Comparison of ENCODE assay signal across 19 mouse cellular contexts in genomic region chr17:7663896-7664880, GRCm38 (mm10).
DNase-seq lines count a peak whose midpoint lies in the region; ATAC-seq lines count a peak whose summit lies in the region.
"Had no signal": no experiment of that assay in that cellular context is flagged by ENCODE, and none has a peak within 500 bp of the region (broad histone marks: within the 10 kb centered on the region; RNA-seq: fewer than 3 reads in every experiment).

No protein-coding gene starts in this region.

- H3K27me3 ChIP-seq in intestine, embryonic 16.5 days (replicated peaks; ENCODE audit: control insufficient read depth, insufficient read depth, low read length): no peaks in the 10 kb centered on the region
- H3K27me3 ChIP-seq: midbrain, embryonic 13.5 days; Patski had no signal

- H3K27ac ChIP-seq in intestine, embryonic 16.5 days (ENCODE audit: low read length): no peak overlapping the region
- H3K27ac ChIP-seq: macrophage; midbrain, embryonic 13.5 days; stomach, postnatal 0 days had no signal

- 86% methylated on average over 7 of the region's 7 CpGs for WGBS in intestine, embryonic 16.5 days

- H3K4me1 ChIP-seq in intestine, embryonic 16.5 days (ENCODE audit: control insufficient read depth, insufficient read depth, low read length): no peaks in the 10 kb centered on the region
- H3K4me1 ChIP-seq: midbrain, embryonic 13.5 days had no signal

- H3K4me2 ChIP-seq in intestine, embryonic 16.5 days (ENCODE audit: low read depth, low read length): no peak overlapping the region
- H3K4me2 ChIP-seq: midbrain, embryonic 13.5 days had no signal

- no peak overlapping the region for H3K4me3 ChIP-seq in intestine, embryonic 16.5 days (ENCODE audit: low read length)
- H3K4me3 ChIP-seq: erythroblast, embryonic 14.5 days; midbrain, embryonic 13.5 days had no signal

- no peak overlapping the region for H3K9ac ChIP-seq in intestine, embryonic 16.5 days (ENCODE audit: low read depth, low read length)
- H3K9ac ChIP-seq: forebrain, postnatal 0 days; liver, postnatal 0 days; midbrain, embryonic 13.5 days had no signal

- intact Hi-C loops in gastrocnemius, postnatal 36 days (cut with DNase I): no loop called here
- intact Hi-C loops in heart, postnatal 25 days (cut with DNase I): no loop called here

- H3K36me3 ChIP-seq in intestine, embryonic 16.5 days (ENCODE audit: control insufficient read depth, insufficient read depth, low read length): no peaks in the 10 kb centered on the region
- H3K36me3 ChIP-seq: midbrain, embryonic 13.5 days had no signal

- peak; percentile 43 for DNase-seq in adrenal gland, adult 2 months
- no peak for DNase-seq in adrenal gland, postnatal 10 days
- DNase-seq in adrenal gland, postnatal 36 days: peak; percentile 38 to 41
- peak; percentile 45 to 59 for DNase-seq in gastrocnemius, postnatal 36 days
- DNase-seq in heart, postnatal 25 days (ENCODE audit: low spot score): peak; percentile 28
- DNase-seq in urinary bladder, postnatal 14 days (ENCODE audit: low spot score): no peak
- DNase-seq in urinary bladder, postnatal 25 days (ENCODE audit: low spot score): no peak
- DNase-seq: cerebellum, postnatal 10 days; forebrain, postnatal 0 days; liver, postnatal 0 days; right cerebral cortex, adult 18-20 months; thymus, postnatal 25 days had no signal

- ATAC-seq in intestine, embryonic 16.5 days: no peak
- ATAC-seq: forebrain, postnatal 0 days; hindbrain, embryonic 16.5 days; liver, postnatal 0 days; midbrain, embryonic 13.5 days; Patski had no signal

- no peaks in the 10 kb centered on the region for H3K9me3 ChIP-seq in intestine, embryonic 16.5 days (ENCODE audit: control insufficient read depth, low read length)
- H3K9me3 ChIP-seq: midbrain, embryonic 13.5 days had no signal

Comparison
In these comparisons a context has a peak if more than half of its experiments do, and no peak if none do; other contexts are left out.
1. DNase-seq: peak in adrenal gland, adult 2 months (single experiment), adrenal gland, postnatal 36 days (2 of 2), gastrocnemius, postnatal 36 days (2 of 2) and heart, postnatal 25 days (single experiment); none in adrenal gland, postnatal 10 days (single experiment), urinary bladder, postnatal 14 days (single experiment) and urinary bladder, postnatal 25 days (single experiment).